Mouse (Mus musculus): ENCODE measurements around the gene 1700061G19Rik.

- no peak for TF ChIP-seq POLR2A (IDR thresholded peaks at IDR 0.05; ENCODE audit: low read depth, low read length)
- no peak for TF ChIP-seq CTCF (IDR thresholded peaks at IDR 0.05; ENCODE audit: extremely low read depth, insufficient read depth, insufficient read length, insufficient replicate concordance)
Observed at GRCm38 (mm10) chr17:56876981-56877380, 1.7 kb downstream of the 1700061G19Rik start.

Data from spleen, adult 2 months (tissue).